ENCODE assay signal across 25 mouse cellular contexts in genomic region chr7:133751163-133751562, GRCm38 (mm10). TPM values are rescaled to one million over a fixed set of nuclear protein-coding genes. Genes with fewer than 3 reads are reported as not detected.
DNase-seq lines count a peak whose midpoint lies in the region; ATAC-seq and TF ChIP-seq lines count a peak whose summit lies in the region.
"Had no signal": no experiment of that assay in that cellular context is flagged by ENCODE, and none has a peak within 500 bp of the region (broad histone marks: within the 10 kb centered on the region; RNA-seq: fewer than 3 reads in every experiment).

No protein-coding gene starts in this region.

- intact Hi-C loops in gastrocnemius, adult 2 months (cut with DNase I), result no loop called here

- peaks cover 2% of the 10 kb centered on the region; the same call in 1 of the 2 replicates for H3K36me3 ChIP-seq in heart, embryonic 14.5 days (ENCODE audit: control insufficient read depth, insufficient read depth, low read length)
- no peaks in the 10 kb centered on the region for H3K36me3 ChIP-seq in stomach, embryonic 15.5 days
- no peaks in the 10 kb centered on the region for H3K36me3 ChIP-seq in stomach, postnatal 0 days (ENCODE audit: control insufficient read depth, insufficient read depth, low read length)
- H3K36me3 ChIP-seq: embryonic facial prominence, embryonic 15.5 days; limb, embryonic 10.5 days; liver, embryonic 15.5 days; midbrain, embryonic 15.5 days had no signal

- ATAC-seq in heart, embryonic 14.5 days (ENCODE audit: insufficient number of reproducible peaks, insufficient read depth, low FRiP score, low read depth), result no peak
- ATAC-seq in stomach, embryonic 15.5 days (ENCODE audit: insufficient read depth, low FRiP score, low read depth), result no peak
- no peak for ATAC-seq in stomach, postnatal 0 days (ENCODE audit: low FRiP score, low TSS enrichment)
- ATAC-seq: activated CD4-positive, CD25-positive, alpha-beta regulatory T cell, adult 4 months; inflammation-experienced regulatory T-cells, adult 6 months; midbrain, embryonic 15.5 days had no signal

- peak overlapping the region; percentile 38 for H3K27ac ChIP-seq in gastrocnemius, adult 2 months
- H3K27ac ChIP-seq in heart, embryonic 14.5 days (replicated peaks in 1 of 2; ENCODE audit: control insufficient read depth in 1 of 2, insufficient read depth in 1 of 2, low read depth in 2 of 2, low read length in 2 of 2), result peak overlapping the region; percentile 57 to 82
- H3K27ac ChIP-seq in stomach, embryonic 15.5 days, result peak overlapping the region; percentile 42
- H3K27ac ChIP-seq in stomach, postnatal 0 days (replicated peaks), result no peak overlapping the region
- H3K27ac ChIP-seq: embryonic facial prominence, embryonic 15.5 days; hindbrain, embryonic 14.5 days; limb, embryonic 10.5 days; liver, embryonic 15.5 days; macrophage; midbrain, embryonic 15.5 days; neural tube, embryonic 12.5 days had no signal

- no peaks in the 10 kb centered on the region for H3K27me3 ChIP-seq in heart, embryonic 14.5 days (ENCODE audit: control insufficient read depth, insufficient read depth, low read length)
- H3K27me3 ChIP-seq in stomach, embryonic 15.5 days (replicated peaks), result no peaks in the 10 kb centered on the region
- no peaks in the 10 kb centered on the region for H3K27me3 ChIP-seq in stomach, postnatal 0 days (ENCODE audit: control insufficient read depth, insufficient read depth, low read length)
- H3K27me3 ChIP-seq: embryonic facial prominence, embryonic 15.5 days; liver, embryonic 15.5 days; midbrain, embryonic 15.5 days; neural tube, embryonic 12.5 days had no signal

- H3K4me1 ChIP-seq in heart, embryonic 14.5 days (ENCODE audit: control insufficient read depth in 2 of 2, insufficient read depth in 2 of 2, low read length in 2 of 2), result peaks cover 25 to 51% of the 10 kb centered on the region in 2 experiments
- 0 out of 2 replicates have a peak, but pooled peaks cover 4% of the 10 kb centered on the region for H3K4me1 ChIP-seq in stomach, embryonic 15.5 days
- H3K4me1 ChIP-seq in stomach, postnatal 0 days (replicated peaks; ENCODE audit: control insufficient read depth, insufficient read depth), result no peaks in the 10 kb centered on the region
- H3K4me1 ChIP-seq: limb, embryonic 10.5 days; liver, embryonic 15.5 days; midbrain, embryonic 15.5 days; neural tube, embryonic 12.5 days had no signal

- H3K9ac ChIP-seq in heart, embryonic 14.5 days (ENCODE audit: low read length), result peak overlapping the region; percentile 46
- no peak overlapping the region for H3K9ac ChIP-seq in stomach, embryonic 15.5 days
- H3K9ac ChIP-seq in stomach, postnatal 0 days (ENCODE audit: low read length), result no peak overlapping the region
- H3K9ac ChIP-seq: embryonic facial prominence, embryonic 15.5 days; hindbrain, embryonic 14.5 days; liver, embryonic 15.5 days; midbrain, embryonic 15.5 days; neural tube, embryonic 12.5 days had no signal

- 38% methylated on average over 5 of the region's 5 CpGs for WGBS in heart, embryonic 14.5 days
- WGBS in stomach, embryonic 15.5 days, result 80% methylated on average over 5 of the region's 5 CpGs
- WGBS in stomach, postnatal 0 days, result 88% methylated on average over 5 of the region's 5 CpGs

- no peak for DNase-seq in gastrocnemius, adult 2 months
- DNase-seq in gastrocnemius, postnatal 4 days (ENCODE audit: low spot score in 2 of 2), result no peak
- DNase-seq in heart, adult 9 months (ENCODE audit: low spot score in 2 of 2), result no peak
- DNase-seq in stomach, postnatal 0 days (ENCODE audit: low spot score), result no peak
- DNase-seq in testis, postnatal 10 days (ENCODE audit: low spot score), result no peak
- DNase-seq in embryo, embryonic 10.5 days (ENCODE audit: low spot score), result no peak
- DNase-seq: adrenal gland, adult 8-10 months; cerebellum, adult 18-20 months; cerebellum, postnatal 25 days; kidney, postnatal 10 days; liver; right cerebral cortex, postnatal 4 days had no signal

- H3K4me3 ChIP-seq in gastrocnemius, adult 2 months, result no peak overlapping the region
- H3K4me3 ChIP-seq in heart, embryonic 14.5 days (ENCODE audit: control insufficient read depth in 1 of 2, insufficient read depth in 1 of 2, low read depth in 1 of 2, low read length in 2 of 2), result no peak overlapping the region
- no peak overlapping the region for H3K4me3 ChIP-seq in stomach, embryonic 15.5 days (replicated peaks)
- no peak overlapping the region for H3K4me3 ChIP-seq in stomach, postnatal 0 days (ENCODE audit: low read depth, low read length)
- H3K4me3 ChIP-seq: embryonic facial prominence, embryonic 15.5 days; limb, embryonic 10.5 days; liver, embryonic 15.5 days; midbrain, embryonic 15.5 days; neural tube, embryonic 12.5 days had no signal

- TF ChIP-seq EP300 in stomach, postnatal 0 days (optimal IDR thresholded peaks at IDR 0.05), result no peak

- no peak for TF ChIP-seq CTCF in gastrocnemius, adult 2 months (IDR thresholded peaks at IDR 0.05)
- no peak for TF ChIP-seq CTCF in stomach, postnatal 0 days (IDR thresholded peaks at IDR 0.05; ENCODE audit: low read depth)

- H3K9me3 ChIP-seq in heart, embryonic 14.5 days (ENCODE audit: control insufficient read depth, low read length), result no peaks in the 10 kb centered on the region
- H3K9me3 ChIP-seq in stomach, embryonic 15.5 days, result no peaks in the 10 kb centered on the region
- no peaks in the 10 kb centered on the region for H3K9me3 ChIP-seq in stomach, postnatal 0 days (ENCODE audit: control insufficient read depth, low read length)
- H3K9me3 ChIP-seq: embryonic facial prominence, embryonic 15.5 days; limb, embryonic 10.5 days; liver, embryonic 15.5 days; midbrain, embryonic 15.5 days; neural tube, embryonic 12.5 days had no signal

- H3K4me2 ChIP-seq in heart, embryonic 14.5 days (ENCODE audit: low read length), result no peak overlapping the region
- H3K4me2 ChIP-seq in stomach, embryonic 15.5 days, result no peak overlapping the region
- no peak overlapping the region for H3K4me2 ChIP-seq in stomach, postnatal 0 days (replicated peaks; ENCODE audit: low read depth)
- H3K4me2 ChIP-seq: embryonic facial prominence, embryonic 15.5 days; hindbrain, embryonic 14.5 days; liver, embryonic 15.5 days; midbrain, embryonic 15.5 days; neural tube, embryonic 12.5 days had no signal

RNA-seq across cellular contexts. Expression of gene Fank1, which starts 25.5 kb away (rescaled TPM):
- not detected for total RNA-seq in gastrocnemius, adult 2 months (2021)
- total RNA-seq in gastrocnemius, postnatal 4 days (2021), result under 1 TPM in 1 of 2 experiments, not detected in 1; 0.41 TPM
- not detected in 2 replicates for polyA plus RNA-seq in heart, embryonic 14.5 days (2014; fragmentation: Nextera tagmentation; extraction: Ambion mirVana)
- polyA plus RNA-seq in stomach, embryonic 15.5 days (2015; fragmentation: Nextera tagmentation; extraction: Ambion mirVana), result 0.50 and 0.54 TPM in 2 replicates
- polyA plus RNA-seq in stomach, postnatal 0 days (2015; fragmentation: Nextera tagmentation; extraction: Ambion mirVana), result 0.34 and 0.50 TPM in 2 replicates
- total RNA-seq: gastrocnemius, adult 8-10 months; granulocyte monocyte progenitor cell, adult 5-6 weeks had no signal
- polyA plus RNA-seq: activated CD4-positive, CD25-positive, alpha-beta regulatory T cell, adult 4 months; inflammation-experienced regulatory T-cells, adult 6 months; liver, embryonic 15.5 days; macrophage had no signal

RNA-seq across cellular contexts. Expression of gene Dhx32, which starts 31.4 kb away (rescaled TPM):
- total RNA-seq in gastrocnemius, adult 2 months (2021), result 10 to 100 TPM; 33.7 to 50.1 TPM
- 10 to 100 TPM; 41.6 to 45.1 TPM for total RNA-seq in gastrocnemius, postnatal 4 days (2021)
- polyA plus RNA-seq in heart, embryonic 14.5 days (2014; fragmentation: Nextera tagmentation; extraction: Ambion mirVana), result 32.2 and 32.7 TPM in 2 replicates
- 45.3 and 46.8 TPM in 2 replicates for polyA plus RNA-seq in stomach, embryonic 15.5 days (2015; fragmentation: Nextera tagmentation; extraction: Ambion mirVana)
- 57.6 and 59.8 TPM in 2 replicates for polyA plus RNA-seq in stomach, postnatal 0 days (2015; fragmentation: Nextera tagmentation; extraction: Ambion mirVana)

RNA-seq across cellular contexts. Expression of gene Uros, which starts 41.3 kb away (rescaled TPM):
- 10 to 100 TPM; 14.2 to 17.0 TPM for total RNA-seq in gastrocnemius, adult 2 months (2021)
- 10 to 100 TPM; 13.7 to 15.9 TPM for total RNA-seq in gastrocnemius, postnatal 4 days (2021)
- 33.7 and 34.8 TPM in 2 replicates for polyA plus RNA-seq in heart, embryonic 14.5 days (2014; fragmentation: Nextera tagmentation; extraction: Ambion mirVana)
- 35.4 and 39.8 TPM in 2 replicates for polyA plus RNA-seq in stomach, embryonic 15.5 days (2015; fragmentation: Nextera tagmentation; extraction: Ambion mirVana)
- polyA plus RNA-seq in stomach, postnatal 0 days (2015; fragmentation: Nextera tagmentation; extraction: Ambion mirVana), result 13.3 and 13.9 TPM in 2 replicates

RNA-seq across cellular contexts. Expression of gene Bccip, which starts 42.0 kb away (rescaled TPM):
- 10 to 100 TPM; 80.2 to 81.9 TPM for total RNA-seq in gastrocnemius, adult 2 months (2021)
- 10 to 100 TPM; 54.7 to 58.7 TPM for total RNA-seq in gastrocnemius, postnatal 4 days (2021)
- 72.7 and 73.3 TPM in 2 replicates for polyA plus RNA-seq in heart, embryonic 14.5 days (2014; fragmentation: Nextera tagmentation; extraction: Ambion mirVana)
- 157 and 163 TPM in 2 replicates for polyA plus RNA-seq in stomach, embryonic 15.5 days (2015; fragmentation: Nextera tagmentation; extraction: Ambion mirVana)
- polyA plus RNA-seq in stomach, postnatal 0 days (2015; fragmentation: Nextera tagmentation; extraction: Ambion mirVana), result 100 and 105 TPM in 2 replicates
